Mouse (Mus musculus) erythroblast, embryonic 14.5 days (primary cell): Measurements from ENCODE around the gene Tradd.

Source experiments
- GATA1 ChIP-seq: IDR thresholded peaks from 2 replicates; pipeline ENCODE4 v1.6.1; 2012; ENCODE audit warnings: low read length, inconsistent platforms, mixed read lengths
- TAL1 ChIP-seq: IDR thresholded peaks from 3 replicates; pipeline ENCODE4 v1.6.1; 2012; ENCODE audit warnings: low read length, inconsistent platforms, mixed read lengths

- TF ChIP-seq GATA1 (no peak), TAL1 (no peak)
Measured at GRCm38 (mm10) chr8:105253766-105254151, 10.7 kb downstream of the Tradd start.
